Mouse (Mus musculus): ENCODE data around the gene Tcte1.

Gene Tcte1

DNA sequence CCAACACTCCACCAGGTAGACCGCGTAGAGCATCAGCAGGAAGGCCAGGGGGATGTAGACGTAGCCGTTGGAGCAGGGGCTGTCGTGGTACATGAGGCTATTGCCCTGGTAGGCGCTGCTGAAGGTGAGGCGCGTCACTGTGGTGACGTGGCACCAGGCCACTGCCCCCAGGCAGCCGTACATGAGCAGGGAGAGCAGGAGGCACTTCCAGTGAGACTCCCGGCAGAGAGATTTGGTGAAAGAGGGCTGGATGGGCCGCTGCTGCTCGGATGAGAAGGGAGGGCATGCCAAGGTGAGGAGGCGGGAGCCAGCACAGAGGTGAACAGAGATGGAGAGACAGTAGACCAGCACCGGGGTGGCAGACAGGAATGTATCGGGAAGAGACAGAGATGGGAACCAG, 23.7 kb downstream of the Tcte1 start:
- no peak for DNase-seq (ENCODE audit: low read depth, low spot score)

DNA sequence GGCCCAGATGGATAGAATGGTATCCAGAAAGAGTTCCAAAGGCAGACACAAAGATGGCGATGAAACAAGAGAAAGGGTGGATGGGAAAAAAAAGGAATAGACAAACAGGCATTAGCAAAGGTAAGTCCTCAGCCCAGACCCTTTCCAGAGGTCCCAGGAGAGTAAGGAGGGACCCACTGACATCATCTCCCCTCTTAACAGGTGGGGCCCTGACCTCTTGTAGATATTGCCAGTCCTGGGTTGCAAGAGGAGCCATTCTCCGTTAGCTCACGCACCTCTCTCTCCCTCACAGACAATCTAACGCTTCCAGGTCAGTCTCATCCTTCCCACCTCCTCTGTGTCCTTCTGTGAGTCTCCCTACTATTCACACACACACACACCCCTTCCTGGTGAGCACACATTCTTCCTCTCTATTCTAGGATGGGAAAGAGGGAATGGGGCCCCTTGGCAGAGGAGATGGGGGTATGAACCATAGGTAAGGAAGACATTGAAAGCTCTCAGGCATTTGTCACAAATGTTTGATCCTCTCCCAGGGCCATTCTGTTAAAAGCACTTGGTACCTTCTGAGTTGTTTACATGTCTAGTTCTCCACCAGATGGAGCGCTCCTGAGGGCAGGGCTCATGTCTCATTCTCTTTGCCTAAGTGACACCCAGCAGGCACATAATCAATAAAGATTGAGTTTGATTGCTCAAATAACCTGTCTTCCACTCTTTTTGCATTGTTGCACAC, 24.4 kb downstream of the Tcte1 start:
- DNase-seq (ENCODE audit: low read depth, low spot score) = no peak

DNA sequence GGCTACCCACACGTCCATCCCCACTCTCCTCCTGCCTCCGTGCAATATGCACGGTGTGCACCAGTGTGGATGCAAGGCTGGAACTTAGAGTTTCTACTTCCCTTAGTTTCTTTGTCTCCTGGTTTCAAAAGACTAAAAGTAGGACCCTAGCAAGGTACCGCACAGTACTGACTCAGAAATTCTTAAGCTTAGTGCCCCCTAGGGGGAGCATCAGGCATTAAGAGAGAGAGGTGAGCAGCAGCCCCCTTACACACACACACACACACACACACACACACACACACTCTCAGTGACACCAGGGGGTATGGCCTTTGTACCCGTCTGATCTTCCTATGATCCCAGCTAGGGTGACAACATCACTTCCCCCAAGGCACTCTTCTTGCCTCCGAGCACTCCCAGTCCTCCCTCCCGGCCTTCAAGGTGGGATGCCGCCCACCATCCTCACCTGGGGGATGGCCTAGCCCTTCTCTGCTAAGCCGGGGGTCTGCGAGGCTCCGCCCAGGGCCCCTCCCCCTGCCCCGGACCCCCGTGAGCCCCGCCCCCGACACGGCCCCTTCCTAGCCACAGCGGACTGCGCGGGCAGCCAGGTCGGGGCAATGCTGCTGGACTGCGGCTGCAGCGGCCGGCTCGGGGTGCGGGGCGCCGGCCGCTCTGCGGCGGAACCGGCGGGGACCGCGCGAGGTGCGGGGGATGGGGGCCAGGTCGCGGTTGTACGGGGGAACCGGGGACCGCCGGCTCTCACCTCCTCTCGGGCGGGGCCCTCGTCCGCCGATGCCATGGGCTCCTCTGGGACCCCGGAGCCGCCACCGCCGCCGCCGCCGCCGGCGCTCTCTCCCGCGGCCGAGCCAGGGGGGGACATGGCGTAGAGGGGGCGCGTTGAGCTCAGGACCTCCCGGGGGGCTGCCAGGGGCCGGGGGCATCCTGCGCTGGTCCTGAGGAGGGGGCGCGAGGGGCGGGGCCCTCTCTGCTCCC, 25.6 kb downstream of the Tcte1 start:
- no peak for DNase-seq (ENCODE audit: low read depth, low spot score)

DNA sequence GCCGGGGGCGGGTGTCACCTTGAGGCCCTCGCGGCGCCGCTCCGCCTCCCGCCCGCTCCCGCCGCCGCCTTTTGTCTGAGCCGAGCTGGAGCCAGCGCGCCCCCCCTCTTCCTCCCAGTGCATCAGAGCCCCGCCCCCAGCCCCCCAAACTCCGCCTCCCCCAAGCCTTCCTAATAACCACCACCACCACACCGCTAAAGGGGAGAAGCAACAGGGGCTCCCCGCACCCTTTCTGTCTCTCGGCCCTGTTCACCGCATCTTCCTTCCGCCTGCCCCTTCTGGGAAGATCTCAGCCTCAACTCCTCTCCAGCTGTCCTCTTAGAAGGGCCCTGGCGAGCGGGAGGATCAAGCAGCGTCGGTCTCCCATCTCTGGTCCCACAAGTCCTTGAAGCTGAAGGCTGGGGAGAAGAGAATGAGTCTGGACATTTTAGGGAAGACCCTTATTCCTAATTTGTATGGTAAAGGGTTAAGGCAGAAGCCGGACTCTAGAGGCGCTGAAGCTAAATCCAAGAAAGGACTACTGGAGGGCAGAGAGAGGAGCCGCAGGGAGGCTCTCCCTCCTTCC, 26.5 kb downstream of the Tcte1 start, which contains the start of gene Tmem151b:
TSS of gene Tmem151b (minus strand) at position 61 of the 565 bp plus-strand sequence.
- no peak for DNase-seq (ENCODE audit: low read depth, low spot score)

DNA sequence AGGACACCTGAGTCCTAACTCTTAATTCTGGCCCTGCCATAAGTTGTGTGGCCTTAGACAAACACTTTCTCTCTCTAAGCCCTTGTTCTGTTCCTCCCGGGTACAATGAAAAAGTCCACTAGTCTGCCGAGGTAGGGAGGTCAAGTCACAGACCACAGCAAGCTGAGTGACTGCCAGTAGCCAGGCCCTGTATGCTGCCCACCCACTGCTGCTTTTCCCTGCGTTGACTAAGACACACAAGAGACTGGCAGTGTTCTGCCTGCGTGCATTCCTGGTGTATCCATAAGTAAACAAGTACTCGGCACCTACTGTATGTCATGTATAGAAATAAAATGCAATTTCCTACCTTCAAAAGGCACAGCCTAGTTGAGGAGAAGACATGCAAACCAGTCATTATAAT, 27.0 kb downstream of the Tcte1 start:
- no peak for DNase-seq (ENCODE audit: low read depth, low spot score)

DNA sequence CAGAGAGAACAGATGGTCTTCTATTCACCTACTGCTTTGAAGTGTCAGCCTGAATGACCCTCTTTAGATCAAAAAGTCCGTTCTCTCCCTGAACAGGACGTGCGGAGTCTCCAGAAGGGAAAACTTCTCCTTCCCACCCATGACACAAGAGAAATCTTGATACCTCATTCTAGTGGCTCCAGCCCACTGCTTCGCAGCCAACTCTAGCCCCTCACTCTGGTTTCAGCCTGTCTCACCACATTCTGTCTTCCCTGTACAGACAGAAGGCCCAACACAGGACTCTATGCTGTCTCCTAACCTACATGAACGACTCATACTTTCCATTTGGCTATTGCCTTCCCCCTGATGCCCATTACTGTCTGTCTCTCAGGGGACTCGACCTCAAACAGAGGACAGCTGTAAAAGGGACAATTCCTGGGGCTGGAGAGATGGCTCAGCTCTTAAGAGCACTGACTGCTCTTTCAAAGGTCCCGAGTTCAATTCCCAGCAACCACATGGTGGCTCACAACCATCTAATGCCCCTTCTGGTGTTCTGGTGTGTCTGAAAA, 28.1 kb downstream of the Tcte1 start:
- DNase-seq (ENCODE audit: low read depth, low spot score) = no peak

DNA sequence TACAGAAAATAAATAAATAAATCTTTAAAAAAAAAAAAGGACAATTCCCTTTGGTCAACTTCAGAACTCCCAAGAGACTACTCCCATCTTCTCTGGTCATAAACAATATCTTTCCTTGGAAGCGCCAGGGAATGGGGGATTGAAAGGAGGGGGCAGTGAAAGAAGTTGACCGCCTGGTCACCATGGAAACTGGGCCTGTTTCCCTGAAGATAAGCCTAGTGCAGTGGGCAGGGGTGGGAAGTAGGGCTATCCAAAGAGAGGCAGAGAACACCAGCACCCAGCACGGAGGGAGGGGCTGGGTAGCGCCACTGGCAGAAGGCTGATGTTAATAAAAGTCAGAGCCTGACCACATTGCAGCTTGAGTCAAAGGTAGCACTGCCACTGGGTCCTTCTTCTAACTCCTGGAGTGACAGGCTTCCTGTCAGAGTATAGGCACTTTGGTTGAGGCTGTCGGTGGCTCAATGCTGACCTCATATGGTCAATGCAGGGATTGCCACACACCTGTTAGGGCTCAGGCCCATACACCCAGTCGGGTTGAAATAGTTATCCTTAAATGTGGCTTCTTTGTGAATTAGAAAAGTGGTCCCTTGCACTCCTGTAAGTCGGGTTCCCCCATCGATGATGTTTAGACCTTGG, 28.7 kb downstream of the Tcte1 start:
- DNase-seq (ENCODE audit: low read depth, low spot score) = no peak

DNA sequence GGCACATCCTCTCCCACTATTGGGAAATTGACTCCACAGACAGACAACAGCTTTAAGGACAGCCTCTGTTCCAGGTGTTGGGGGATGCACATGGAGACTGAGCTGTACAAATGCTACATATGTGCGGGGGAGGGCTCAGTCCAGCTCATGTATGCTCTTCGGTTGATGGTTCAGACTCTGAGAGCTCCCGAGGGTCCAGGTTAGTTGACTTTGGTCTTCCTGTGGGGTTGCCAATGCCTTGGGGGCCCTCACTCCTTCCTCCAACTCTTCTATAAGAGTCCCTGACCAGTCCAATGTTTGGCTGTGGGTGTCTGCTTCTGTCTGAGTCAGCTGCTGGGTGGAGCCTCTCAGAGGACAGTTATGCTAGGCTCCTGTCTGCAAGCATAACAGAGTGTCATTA, 29.8 kb downstream of the Tcte1 start:
- no peak for DNase-seq (ENCODE audit: low read depth, low spot score)

DNA sequence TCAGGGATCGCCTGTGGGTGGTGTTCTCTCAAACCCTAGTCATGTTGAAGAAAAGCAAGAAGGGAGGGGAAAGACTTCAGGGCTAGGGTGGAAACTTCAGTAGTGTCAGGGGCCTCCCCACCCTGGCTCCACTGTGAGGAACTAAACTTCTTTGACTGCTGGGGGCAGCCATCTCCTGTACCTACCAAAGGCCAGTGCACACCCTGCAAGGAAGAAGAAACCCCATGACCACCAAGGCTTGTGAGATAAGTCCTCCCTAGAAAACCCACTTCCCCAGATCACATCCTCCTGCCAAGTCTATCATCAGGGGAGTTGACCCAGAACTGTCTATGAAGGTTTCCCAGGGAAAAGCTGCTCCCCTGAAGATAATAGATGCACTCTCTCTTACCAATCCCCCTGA, 31.2 kb downstream of the Tcte1 start:
- no peak for DNase-seq (ENCODE audit: low read depth, low spot score)

DNA sequence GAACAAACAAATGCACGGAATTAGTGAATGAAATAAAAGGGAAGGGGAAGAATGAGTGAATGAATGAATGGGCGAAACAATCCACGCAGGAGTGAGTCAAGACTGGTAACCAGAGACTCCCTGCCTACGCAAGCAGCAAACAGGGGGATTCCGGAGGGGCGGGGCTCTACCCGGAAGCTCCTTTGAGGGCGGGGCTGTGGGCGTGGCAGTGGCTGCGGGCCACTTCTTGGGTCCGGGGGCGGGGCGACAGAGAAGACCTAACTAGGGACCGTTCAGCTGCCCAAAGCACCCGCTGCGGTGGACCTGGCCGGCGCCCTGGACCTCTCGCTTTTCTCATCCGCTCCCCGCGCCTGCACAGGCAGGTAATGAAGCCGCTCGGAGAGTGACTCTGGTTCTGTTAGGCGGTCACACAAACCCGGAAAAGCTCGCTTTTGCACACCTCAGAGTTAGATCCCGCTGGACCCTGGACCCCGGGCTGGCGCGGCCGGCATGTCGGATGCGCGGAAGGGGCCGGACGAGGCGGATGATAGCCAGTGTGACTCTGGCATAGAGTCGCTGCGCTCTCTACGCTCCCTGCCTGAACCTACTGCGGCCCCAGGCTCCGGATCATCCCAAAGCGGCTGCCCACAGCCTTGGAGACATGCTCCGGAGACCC, 32.3 kb downstream of the Tcte1 start, which contains the start of gene Nfkbie:
TSS of gene Nfkbie (plus strand) at position 252 of the 655 bp plus-strand sequence.
- no peak for DNase-seq (ENCODE audit: low read depth, low spot score)

DNA sequence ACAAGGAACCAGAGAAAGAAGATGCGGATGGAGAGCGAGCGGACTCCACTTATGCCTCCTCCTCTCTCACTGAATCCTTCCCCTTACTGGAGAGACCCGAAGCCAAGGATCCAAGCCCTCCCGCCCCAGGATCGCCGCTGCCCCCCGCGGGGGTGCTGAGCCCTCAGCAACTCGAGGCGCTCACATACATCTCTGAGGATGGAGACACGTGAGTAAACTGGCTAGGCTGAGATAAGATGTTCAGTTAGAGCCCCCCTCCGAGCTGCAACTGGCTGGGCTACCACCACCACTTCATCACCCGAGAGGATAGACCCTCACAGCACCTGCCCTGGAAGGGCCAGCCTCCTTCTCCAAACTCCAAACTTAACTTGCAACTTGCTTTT, 32.9 kb downstream of the Tcte1 start:
- no peak for DNase-seq (ENCODE audit: low read depth, low spot score)

DNA sequence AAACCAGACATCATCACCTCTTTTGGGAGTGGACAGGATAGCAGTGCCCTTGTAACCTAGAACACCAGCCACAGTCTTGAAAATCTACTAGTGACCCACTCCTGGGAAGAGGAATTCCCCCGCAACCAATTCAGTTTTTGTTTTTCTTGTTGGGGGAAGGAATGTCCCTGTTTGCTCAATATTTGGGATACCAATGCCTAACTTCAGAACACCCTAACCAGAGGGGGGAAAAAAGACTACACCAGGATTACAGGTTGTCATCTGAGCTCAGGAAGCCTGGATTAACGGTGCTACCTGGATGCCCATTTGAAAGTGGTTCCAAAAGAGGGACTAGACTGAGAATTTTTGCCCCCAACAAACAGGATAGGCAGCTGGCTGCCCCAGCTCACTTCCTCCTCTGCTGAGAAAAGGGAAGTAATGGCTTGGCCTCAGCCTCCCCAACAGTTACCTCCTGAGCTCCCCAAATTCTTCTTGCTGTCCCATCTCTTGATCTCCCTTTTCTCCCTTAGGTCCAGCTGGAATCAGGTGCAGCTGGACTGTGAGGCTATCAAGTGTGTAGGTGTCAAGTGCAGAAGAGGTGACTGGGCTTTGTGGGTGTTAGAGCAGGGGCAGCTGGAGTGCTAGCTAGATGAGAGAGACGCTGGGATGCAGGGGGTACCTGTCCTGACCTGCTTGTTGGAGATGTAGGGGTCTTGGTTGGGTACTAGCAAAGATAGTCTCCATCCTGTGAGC, 33.4 kb downstream of the Tcte1 start:
- no peak for DNase-seq (ENCODE audit: low read depth, low spot score)

DNA sequence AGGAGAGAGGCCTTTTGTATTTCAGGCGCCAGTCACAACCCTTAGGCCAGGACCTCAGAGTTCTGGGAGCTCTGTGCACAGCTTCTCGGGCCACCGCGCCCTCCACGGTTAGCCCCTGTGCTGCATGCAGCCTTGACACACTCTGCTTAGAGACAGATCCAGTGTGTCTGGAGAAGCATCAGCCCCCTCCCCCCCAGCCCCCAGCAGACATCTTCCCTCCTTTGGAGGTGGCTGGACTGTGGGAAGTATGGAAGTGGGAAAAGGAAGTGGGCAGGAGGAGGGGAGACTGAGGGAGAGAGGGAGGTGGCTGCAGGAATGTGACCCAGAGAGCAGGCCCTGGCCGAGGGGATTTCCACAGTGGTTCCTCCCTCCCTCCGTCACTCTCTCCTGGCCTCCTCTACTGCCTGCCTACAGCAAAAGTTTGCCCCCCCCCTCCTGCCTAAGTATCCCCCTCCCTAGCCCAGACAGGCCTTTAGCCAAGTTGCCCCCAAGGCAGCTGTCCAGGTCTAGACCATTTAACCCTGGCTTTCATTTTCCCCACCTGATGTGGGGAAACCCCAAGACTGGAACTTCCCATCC, 34.1 kb downstream of the Tcte1 start:
- no peak for DNase-seq (ENCODE audit: low read depth, low spot score)

DNA sequence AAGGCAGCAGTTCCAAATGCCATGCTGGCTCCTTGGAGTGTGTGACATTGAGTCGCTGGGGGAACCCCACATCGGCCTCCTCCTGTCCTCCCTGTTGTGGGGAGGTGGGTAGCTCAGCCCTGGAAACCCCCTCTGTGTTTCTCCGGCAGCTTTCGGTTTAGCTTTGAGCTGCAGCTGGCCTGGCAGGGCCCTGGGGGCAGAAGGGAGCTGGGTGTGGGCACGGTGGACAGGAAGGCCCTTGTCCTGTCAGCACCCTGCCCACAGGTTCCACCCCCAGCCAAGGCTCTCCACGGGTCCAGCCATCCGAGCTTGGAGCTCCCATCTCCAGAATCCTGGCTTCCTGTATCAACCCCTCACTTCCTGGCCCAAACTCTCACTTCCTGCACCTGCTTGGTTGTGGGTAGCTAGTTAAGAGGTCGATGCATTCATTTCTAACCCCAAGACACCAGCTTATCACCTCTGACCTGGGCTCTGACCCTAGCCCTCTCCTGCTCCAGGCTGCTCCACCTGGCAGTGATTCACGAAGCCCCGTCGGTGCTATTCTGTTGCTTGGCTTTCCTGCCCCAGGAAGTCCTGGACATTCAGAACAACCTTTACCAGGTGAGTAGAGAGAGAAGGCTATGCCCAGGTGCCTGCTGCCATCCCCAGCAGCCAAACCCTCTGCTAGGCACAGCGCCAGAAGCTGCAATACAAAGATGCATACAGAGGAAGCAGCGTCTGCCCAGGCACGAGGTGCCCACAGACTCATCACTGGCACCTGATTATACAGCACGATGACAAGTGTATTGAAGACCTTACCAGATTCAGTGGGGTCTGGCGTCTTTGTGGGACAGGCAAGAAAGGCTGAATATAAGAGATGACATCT, 35.0 kb downstream of the Tcte1 start:
- DNase-seq (ENCODE audit: low read depth, low spot score) = no peak

DNA sequence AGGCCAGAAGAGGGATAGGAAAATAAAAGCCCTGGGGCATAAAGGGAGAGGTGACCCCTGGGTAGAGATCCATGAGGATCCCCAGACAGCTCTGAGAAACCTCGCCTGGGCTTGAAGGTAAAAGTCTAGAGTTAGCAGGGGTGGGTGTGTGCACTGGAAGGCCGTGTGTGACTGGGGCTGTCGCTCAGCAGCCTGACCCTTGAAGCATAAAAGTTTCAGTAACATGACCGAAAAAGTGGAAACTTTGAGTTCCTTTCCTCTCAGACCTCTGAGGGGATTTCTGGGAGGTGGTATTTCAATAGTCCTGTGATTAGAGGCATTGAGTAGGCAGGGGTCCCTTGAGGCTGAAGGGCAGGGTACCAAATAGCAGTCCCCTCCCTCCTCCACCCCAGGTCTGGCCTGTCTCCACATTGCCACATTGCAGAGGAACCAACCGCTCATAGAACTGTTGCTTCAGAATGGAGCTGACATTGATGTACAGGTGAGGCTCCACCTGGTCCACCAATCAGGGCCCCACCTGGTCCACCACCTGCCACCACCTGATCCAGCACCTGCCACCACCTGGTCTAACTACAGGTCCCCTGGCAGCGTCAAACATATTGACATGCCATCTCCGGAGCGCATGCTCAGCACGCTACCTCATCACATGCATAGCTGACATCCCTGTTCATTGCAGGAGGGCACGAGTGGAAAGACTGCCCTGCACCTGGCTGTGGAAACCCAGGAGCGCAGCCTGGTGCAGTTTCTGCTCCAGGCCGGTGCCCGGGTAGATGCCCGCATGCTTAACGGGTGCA, 36.7 kb downstream of the Tcte1 start:
- DNase-seq (ENCODE audit: low read depth, low spot score) = no peak

DNA sequence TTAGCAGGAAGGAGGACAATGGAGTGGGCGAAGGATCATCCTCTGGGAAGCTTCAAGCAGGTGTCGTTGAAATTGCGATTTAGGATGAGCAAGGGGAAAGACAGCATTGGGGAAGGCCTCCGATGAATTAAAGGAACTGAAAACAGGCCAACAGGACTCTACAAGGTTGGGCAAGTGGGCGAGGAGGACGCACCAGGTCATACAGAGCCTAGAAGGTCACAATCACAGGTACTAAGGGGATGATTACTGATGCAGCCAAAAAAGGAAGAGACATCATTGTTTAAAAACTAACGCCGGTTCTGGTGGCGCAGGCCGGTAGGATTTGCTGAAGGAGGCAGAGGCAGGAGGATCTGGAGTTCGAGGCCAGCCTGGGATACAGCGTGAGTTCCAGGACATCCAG, 40.0 kb downstream of the Tcte1 start:
- no peak for DNase-seq (ENCODE audit: low read depth, low spot score)

DNA sequence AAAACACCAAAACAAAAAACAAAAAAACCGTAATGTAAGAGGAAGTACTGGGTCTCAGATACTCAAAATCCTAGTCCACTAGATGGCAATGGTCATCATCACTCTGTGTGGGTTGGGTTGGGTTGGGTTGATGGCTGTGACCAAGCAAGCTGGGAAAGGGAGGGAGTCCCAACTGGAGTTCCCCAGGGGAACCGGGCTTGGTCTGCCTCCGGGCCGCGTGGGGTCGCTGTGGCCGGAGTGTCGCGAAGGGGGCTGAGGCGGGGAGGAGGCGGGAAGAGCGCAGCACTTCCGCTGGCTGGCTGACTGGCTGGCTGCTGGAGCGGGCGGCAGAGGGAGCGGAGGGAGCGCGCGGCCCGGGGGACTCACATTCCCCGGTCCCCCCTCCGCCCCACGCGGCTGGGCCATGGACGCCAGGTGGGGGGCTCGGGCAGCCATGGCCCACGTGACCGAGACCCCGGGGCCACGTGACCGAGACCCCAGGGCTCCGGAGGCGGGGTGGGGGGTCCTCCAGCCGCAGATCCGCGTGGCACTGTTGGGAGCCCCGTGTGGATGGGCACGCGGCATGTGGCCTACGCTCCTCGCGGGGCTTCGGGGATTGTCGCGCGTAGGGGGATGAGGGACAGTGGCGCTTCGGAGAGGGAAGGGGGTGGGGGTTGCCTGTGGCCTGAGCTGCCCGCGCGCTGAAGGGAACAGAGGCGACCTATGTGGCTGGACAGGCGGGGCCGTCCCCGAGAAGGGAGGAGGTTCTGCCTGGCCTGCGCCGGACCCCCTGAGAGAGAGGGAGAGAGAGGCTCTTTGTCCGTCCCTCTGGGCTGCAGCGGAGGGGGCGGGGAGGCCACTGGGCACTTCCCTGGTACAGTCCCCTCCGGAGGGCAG, 40.7 kb downstream of the Tcte1 start, which contains the start of gene Slc35b2:
TSS of gene Slc35b2 (plus strand) at position 220 of the 876 bp plus-strand sequence.
- DNase-seq (ENCODE audit: low read depth, low spot score) = peak; percentile 79

All from WW6 (cell line).